Mouse (Mus musculus) gastrocnemius, postnatal 4 days (tissue): Measurements from ENCODE around the gene Nepn. TPM values are rescaled to one million over a fixed set of nuclear protein-coding genes. Genes with fewer than 3 reads are reported as not detected.
"Not testable (repeated sequence)": the region's sequence is repeated elsewhere in the genome, so short reads cannot be mapped to it uniquely, and the experiment has no call there.

Experiments used
- DNase-seq, 2 experiments: peaks; one replicate each; pipeline ENCODE4 v3.0.0; 2021 to 2022; ENCODE audit warnings: low spot score in 2 of 2, mixed read lengths in 2 of 2
- long read RNA-seq, 2 experiments: library from polyadenylated mRNA; stranded (forward); transcript quantifications; one replicate each; pipeline ENCODE4 v2.0.0; 2021
- total RNA-seq, 2 experiments: library from RNA; stranded (reverse); gene quantifications; 2 replicates each; pipeline ENCODE4 v1.2.3; 2021

Gene Nepn
- under 1 TPM in 1 of 2 experiments, not detected in 1; 0.36 TPM for total RNA-seq
- long read RNA-seq, experiment 1, result 0 reads
- long read RNA-seq, experiment 2, partial matches to known transcripts, result 0 of 1 reads
- long read RNA-seq, experiment 2, other reads (novel, unspliced or antisense), result 1 of 1 reads

DNA sequence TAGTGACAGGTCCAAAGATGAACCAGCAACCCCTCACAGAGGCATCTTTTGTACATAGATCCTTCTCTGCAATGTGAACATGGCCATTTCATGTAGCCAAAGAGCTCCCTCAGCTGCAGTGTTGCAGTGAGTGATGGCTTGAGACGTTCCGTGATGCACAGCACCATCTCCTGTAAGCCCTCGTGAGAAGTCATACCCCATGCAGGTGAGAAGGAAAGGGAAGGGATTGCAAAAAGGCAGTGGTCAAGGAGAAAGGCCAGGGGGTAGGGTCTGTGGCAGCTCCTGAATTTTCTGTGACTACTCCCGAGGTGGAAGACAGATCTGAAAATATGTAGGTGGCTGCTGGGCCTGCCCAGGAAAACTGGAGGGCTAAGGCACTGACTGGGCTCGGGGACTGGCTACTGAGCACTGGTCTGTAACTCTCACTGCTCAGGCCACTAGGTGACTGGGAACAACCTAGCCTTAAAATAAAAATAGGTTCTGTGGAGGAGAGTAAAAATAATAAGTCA is at the start of gene Nepn:
TSS of gene Nepn (plus strand) at position 51 of the 509 bp plus-strand sequence.
- DNase-seq, result no peak

GRCm38 (mm10) chr10:52343324-52343723 is 45.4 kb upstream of the Nepn start:
- not testable (repeated sequence) for DNase-seq

DNA sequence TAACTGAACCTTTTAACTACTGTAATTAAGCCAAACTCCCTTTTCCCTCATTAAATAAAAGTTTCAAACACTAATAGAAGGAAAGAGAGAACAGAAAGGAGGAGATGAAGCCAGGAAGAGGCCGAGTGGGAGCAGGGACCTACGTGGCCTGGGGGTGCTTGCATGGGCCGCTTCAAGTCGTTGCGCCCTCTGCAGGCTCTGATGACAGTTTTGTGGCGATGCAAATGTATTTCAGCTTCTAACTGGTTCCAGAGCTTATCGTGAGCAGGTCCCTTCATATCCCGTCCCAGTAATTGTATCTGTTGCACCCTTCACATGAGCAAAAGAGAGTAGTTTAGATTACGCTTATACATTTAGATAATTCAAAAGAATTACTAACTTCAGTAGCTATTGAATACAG is 35.6 kb upstream of the Nepn start:
- no peak for DNase-seq

GRCm38 (mm10) chr10:52358467-52358866 is 30.3 kb upstream of the Nepn start, which contains the start of gene Gm26741:
Gene Gm26741 (plus strand): TSS chr10:52358767.
- no peak for DNase-seq

DNA sequence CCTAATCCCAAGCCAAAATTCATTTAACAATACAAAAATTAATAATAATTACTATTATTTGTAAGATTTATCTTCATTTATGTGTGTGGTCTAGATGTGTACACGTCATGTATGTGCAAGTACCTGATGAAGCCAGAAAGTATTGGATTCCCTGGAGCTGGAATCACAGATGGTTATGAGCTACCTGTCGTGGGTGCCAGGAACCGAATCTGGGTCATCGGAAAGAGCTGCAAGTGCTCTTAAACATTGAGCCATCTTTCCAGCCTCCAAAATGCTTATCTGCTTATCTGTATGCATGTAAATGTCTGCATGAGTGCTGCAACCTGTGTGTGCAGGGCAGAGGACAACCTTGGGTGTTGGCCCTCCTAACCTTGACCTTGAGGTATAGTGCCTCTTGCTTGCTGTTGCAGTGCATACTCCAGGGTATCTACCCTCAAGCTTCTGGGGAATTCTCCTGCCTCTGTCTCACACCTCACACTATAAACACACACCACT is 28.5 kb upstream of the Nepn start:
- DNase-seq, result no peak

DNA sequence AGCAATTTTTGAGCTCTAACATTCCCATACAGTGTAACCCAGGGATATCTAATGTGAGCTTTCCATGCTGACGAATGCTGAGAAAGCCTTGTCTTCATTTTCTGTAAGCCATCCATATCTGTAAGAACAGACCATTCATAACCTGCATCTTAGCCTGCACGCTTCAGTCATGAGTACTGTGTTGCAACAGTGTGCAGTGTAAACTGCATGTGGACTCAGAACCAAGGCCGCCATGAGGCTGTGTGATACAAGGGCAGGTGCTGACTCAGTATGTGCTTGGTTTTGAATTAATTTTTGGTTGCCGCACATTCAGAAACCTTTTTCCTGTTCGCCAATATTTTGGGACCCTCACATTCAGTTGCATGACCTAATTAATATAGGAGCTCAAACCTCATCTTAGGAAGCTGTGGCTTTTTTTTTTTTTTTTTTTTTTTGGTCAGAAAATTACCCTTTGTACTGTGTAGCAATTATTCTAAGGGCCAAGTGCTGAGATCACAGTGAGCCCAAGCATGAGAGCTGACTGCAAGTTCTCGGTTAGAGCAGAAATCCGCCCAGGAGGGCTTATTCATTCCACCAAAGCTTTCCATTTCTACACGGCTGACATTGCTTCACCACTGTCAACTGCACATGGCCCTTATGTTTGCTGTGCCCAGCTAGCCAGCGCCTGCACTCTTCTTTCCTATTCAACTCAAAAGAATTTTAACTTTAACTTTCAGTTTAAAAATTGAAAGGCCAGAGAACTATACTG is 27.7 kb upstream of the Nepn start:
- no peak for DNase-seq

DNA sequence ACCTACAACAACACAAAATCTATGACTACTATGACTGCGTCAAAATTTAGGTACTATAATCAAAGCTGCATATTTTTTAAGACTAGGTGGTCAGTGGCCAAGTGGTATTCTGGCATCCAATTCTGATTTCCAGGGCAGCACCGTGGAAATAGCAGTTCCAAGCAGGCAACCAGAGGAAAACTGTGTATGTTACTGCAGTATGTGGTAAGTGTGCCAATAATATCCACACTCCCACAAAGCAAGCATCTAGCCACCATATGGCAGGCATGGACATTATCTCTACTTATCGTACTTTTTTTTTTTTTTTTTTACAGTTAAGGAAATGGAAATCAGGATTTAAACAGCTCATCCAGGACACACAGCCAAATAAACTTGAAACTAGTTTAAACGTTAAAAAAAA is 20.4 kb upstream of the Nepn start:
- no peak for DNase-seq

DNA sequence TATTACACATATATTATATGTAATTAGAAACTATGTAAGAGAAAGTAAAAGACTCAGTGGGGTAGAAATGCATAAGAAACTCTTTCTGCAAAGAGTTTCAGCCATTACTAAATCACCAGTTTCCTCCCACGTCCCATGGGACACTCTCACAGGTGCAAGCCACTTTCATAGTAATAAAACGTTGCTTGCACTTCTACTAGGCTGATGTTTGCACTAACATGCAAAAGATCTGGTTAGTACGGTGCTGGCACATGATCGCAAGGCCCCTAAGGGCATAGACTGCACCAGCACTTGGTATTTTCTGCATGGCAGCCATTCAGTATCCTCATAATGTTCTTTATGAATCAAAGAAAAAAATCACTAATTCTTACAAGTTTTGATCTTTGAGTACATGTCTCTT is 14.9 kb upstream of the Nepn start:
- no peak for DNase-seq

DNA sequence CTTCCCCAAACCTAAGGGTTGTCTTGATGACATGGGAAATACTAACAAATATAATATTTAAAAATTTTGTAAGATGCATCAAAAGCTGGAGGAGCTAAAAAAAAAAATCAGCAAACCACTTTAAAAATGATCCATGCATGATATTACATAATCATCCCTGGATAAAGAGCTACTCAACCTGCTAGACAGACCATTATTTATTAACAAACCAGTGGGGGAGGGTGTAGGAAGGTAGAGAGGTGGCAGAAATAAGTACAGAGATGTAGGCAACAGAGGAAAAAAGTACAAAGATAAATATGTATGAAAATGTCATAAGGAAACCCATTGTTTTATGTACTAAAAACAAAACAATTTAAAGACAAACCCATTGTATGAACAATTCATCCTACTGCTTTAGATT is 14.1 kb upstream of the Nepn start:
- DNase-seq, result no peak

DNA sequence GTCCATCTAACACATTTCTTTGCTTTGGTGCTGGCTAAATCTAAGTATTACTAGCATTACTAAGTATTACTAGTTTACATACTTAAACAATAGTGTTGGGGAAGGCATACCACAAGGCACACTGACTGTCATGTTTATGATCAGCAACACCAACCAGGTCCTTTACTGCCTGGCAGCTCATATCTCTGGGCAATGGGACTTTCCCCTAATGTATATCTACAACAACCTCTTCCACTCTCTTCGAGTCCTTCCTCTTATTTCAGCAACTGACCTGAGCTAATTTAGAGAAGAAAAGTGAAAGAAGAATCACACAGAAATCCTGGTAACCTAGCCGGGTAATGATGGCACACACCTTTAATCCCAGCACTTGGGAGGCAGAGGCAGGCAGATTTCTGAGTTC is 12.3 kb upstream of the Nepn start:
- no peak for DNase-seq

DNA sequence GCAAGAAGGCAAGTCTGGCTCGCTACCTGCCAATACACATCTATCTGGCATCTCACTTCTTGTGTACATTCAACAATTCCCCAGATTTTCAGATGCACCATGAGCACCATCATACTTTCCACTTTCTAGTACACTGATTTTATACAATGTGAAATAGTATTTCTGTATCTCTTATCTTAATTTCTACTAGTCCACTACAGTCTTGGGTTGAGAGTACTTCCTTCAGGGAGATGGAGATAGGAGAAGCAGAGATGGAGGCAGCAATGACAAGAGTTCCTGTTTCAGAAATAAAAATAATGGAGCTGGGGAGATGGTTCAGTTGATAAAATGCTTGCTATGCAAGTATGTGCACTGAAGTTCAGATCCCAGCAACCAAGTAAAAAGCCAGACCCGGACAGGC is 11.0 kb upstream of the Nepn start:
- DNase-seq, result no peak

- DNase-seq, result peak in 1 of 2 experiments; percentile 12
These were observed 7.4 kb upstream of the Nepn start for GRCm38 (mm10) chr10:52381321-52381801.

GRCm38 (mm10) chr10:52381845-52382591 is 6.8 kb upstream of the Nepn start, which contains the start of gene Gopc:
Gene Gopc (minus strand): TSS chr10:52382124.
- DNase-seq, result peak; percentile 95 to 99

DNA sequence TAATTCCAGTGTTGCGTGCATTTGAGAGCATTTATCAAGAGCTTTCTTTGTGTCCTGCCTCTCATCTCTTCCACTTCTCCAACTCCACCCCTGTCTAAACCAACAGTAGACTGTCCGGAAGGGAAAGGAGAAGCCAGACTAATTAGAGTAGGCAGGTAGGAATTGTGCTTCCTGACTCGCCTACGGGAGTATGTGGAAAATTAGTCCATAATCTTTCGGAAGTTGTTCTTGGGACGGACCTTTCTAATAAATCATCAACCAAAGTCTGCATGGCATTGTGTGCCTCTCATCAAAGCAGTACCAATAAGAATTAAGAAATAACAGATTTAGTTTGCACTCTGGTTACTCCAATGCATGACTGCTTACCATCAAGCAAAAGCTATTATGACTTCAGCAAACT is 5.8 kb upstream of the Nepn start:
- DNase-seq, result no peak

GRCm38 (mm10) chr10:52383522-52383921 is 5.2 kb upstream of the Nepn start:
- no peak for DNase-seq

DNA sequence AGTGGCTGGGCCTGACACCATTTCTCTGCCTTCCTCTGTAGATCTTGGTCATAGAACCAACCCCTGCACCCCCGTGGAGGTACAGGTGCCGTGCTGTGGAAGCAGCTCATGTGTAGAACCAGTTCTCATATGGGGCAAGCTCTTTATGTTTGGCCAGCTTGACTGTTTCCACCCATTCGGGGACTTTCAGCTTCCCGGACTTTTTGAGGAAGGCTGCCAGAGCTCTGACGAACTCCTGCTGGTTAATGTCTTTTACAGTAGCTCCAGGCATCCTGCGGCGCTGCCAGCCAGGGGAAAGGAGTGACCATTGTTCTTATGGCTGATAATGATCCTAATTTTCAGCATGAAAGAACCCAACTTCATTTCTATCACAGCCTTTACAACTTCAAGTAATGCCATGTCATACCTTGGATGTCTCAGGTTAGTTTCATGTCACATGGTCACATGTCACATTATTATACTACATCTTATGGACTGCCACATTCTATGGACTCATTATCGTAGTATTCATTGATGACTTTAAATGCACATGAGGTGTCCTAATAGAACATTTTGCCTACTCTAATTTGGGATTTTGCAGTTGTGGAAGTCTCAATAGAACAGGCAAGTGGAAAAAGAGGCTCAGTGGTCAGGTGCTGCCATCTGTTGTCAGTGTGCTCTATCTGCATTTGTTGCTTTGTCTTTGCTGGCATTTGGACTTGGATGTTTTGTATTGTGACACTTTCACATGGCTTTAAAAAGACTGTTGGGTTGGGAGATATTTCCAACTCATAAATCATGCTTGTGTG is 3.8 kb upstream of the Nepn start:
- DNase-seq, result peak in 1 of 2 experiments; percentile 29

DNA sequence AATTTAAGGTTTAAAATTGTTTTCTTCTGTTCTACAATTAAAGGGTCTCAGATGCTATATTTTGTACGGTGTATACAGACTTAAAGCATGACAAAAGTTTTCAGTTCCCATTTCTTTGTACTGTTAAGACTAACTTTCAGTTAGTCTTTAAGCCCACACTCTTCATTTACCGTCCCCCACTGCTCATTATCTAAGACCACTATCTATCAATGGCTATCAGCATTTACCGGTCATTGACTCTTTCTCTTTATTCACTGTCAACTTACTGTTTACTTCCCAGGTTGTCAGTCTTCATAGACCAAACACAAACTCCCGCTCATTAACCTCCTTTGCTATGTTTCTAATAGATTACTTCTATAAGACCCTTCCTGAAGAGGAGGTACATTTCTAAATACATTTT is 1.6 kb upstream of the Nepn start:
- DNase-seq, result no peak

- no peak for DNase-seq
These were observed 666 bp downstream of the Nepn start for GRCm38 (mm10) chr10:52389438-52389837.

DNA sequence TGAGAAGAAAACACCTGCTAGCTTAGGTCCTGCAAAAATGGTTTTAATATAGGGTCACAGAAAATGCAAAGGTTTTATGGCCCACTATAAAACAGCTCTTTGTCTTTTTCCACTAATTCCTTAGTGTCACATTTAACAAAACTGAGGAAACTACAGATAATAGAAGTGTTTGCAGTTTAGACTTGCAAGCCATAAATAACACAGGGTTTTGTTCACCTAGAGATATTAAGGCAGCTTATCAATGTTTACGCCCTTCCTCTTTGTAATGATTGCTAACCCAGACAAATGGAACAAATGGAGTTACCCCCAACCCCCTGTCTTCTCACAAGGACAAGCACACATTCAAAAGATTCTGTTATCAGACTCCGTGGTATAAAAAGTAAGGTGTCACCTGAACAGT is 2.4 kb downstream of the Nepn start:
- DNase-seq, result no peak

- no peak for DNase-seq
These were observed 7.9 kb downstream of the Nepn start for GRCm38 (mm10) chr10:52396647-52397046.

DNA sequence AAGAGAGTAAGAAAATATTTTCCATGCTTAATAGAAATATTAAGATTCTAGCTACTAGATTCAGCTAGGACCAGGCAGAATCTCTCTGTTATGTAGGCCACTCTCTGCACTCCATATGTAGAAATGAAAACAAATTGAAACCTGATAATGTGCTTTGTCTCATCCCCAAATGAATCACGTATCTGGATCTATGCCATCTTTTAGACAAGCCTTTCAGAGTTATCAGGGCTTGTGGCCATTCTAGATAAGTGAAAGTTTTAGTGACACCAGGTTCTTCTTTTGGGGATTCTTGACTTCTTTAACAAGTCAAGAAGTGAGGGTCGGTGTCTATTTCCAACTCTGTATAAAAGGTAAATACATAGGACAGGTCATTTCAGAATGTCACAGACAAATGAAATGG is 9.9 kb downstream of the Nepn start:
- no peak for DNase-seq
